Mouse (Mus musculus) lung, adult 2 months (tissue): ENCODE measurements at regions not wholly inside any gene's neighbourhood (a gene's known extent, or its start where the extent isn't known, plus 50 kb on each side); places are given as distances from the start of the nearest gene placed in this dataset.

ENCODE experiments used
- CTCF ChIP-seq: fragments of 200-500 bp; IDR thresholded peaks from 2 replicates; pipeline ENCODE4 v1.5.1; 2011; ENCODE audit warnings: mild to moderate bottlenecking, low read length, control low read depth; ENCODE audit not compliant: insufficient read depth
- POLR2A ChIP-seq: fragments of 200-500 bp; IDR thresholded peaks from 2 replicates; pipeline ENCODE4 v1.6.1; 2011; ENCODE audit warnings: low read depth, mild to moderate bottlenecking, control low read depth, low read length, borderline replicate concordance; ENCODE audit errors: extremely low read depth

- TF ChIP-seq CTCF: no peak
- TF ChIP-seq POLR2A: no peak
Observed at GRCm38 (mm10) chr3:21791983-21792631, 284.3 kb upstream of the Tbl1xr1 start.
